Mouse (Mus musculus) kidney, embryonic 15.5 days (tissue): ENCODE measurements around the gene Garnl3. TPM values are rescaled to one million over a fixed set of nuclear protein-coding genes. Genes with fewer than 3 reads are reported as not detected.

Experiments used
- ATAC-seq: fragments of 200-750 bp; cut with Nextera tagmentation; replicated peaks from 2 replicates; pipeline ENCODE4 v1.8.0; 2017; ENCODE audit warnings: moderate TSS enrichment; ENCODE audit not compliant: low FRiP score
- H3K27ac ChIP-seq: fragments of 300-500 bp; sonication (generic); 2 replicates; pipeline ENCODE4 v1.5.1; 2015; ENCODE audit warnings: mild to moderate bottlenecking, inconsistent platforms
- H3K27me3 ChIP-seq: fragments of 300-500 bp; sonication (generic); 2 replicates; pipeline ENCODE4 v1.6.1; 2015; ENCODE audit warnings: inconsistent platforms
- H3K36me3 ChIP-seq: fragments of 300-500 bp; sonication (generic); 2 replicates; pipeline ENCODE4 v1.6.1; 2015; ENCODE audit warnings: inconsistent platforms
- H3K4me1 ChIP-seq: fragments of 300-500 bp; sonication (generic); 2 replicates; pipeline ENCODE4 v1.6.1; 2015; ENCODE audit warnings: inconsistent platforms
- H3K4me2 ChIP-seq: fragments of 300-500 bp; sonication (generic); 2 replicates; pipeline ENCODE4 v1.6.1; 2015; ENCODE audit warnings: moderate library complexity, mild to moderate bottlenecking, inconsistent platforms
- H3K4me3 ChIP-seq: fragments of 300-500 bp; sonication (generic); replicated peaks from 2 replicates; pipeline ENCODE4 v1.5.1; 2015; ENCODE audit warnings: mild to moderate bottlenecking, inconsistent platforms
- H3K9ac ChIP-seq: fragments of 300-500 bp; sonication (generic); 2 replicates; pipeline ENCODE4 v1.6.1; 2015; ENCODE audit warnings: mild to moderate bottlenecking, inconsistent platforms
- H3K9me3 ChIP-seq: fragments of 300-500 bp; sonication (generic); replicated peaks from 2 replicates; pipeline ENCODE4 v1.6.1; 2016; ENCODE audit warnings: inconsistent platforms
- WGBS: fragments of 180-500 bp; shearing (Covaris S2); methylation state at CpG from one replicate; pipeline ENCODE4 v1.1.7; 2015; ENCODE audit warnings: mixed read lengths; 5-methylcytosine and 5-hydroxymethylcytosine counted together
- polyA plus RNA-seq: library from polyadenylated mRNA; unstranded; fragments of >200 nt; fragmentation: Nextera tagmentation; extraction: Ambion mirVana; gene quantifications from 2 replicates; pipeline ENCODE4 v1.2.1, GENCODE M21; 2015

The Garnl3 gene
- polyA plus RNA-seq, 1 experiment from 2014 or later: 14.0 TPM

DNA sequence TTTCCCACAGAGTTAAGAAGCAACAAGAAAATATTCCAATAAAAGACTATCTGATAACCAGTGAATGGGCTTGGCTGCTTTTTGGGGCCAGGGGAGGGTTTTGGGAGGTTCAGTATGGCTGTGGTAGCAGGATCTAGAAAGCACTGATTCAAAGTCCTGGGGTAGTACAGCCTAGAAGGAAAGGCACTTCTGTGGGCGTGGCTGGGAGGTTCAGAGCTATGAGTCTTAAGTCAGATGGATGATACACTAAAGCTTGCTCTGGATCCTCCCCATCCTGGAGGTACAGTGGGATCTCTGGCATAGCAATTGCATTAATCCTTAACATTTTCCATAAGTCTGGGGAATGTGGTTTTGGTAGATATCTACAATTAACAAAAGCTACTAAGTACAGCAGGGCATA, 167.5 kb downstream of the Garnl3 start:
- peak overlapping the region; percentile 46 for H3K27ac ChIP-seq
- peak overlapping the region; percentile 98 for H3K9ac ChIP-seq

DNA sequence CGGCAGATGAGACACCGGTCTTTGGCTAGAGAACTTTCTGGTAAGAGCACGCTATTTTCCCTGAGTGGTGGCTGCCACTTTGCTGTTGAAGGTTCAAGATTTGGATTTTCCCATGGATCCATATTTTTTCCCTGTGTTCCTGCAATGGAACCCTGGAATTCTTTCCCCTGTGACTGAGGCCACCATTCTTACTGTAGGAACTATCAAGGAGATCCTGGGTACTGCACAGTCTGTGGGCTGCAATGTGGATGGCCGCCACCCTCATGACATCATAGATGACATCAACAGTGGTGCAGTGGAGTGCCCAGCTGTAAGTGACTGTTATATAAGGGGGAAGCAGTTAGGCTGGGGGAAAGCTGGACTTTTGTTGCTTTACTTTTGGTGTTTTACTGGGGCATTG, 167.9 kb downstream of the Garnl3 start:
- Histone ChIP-seq H3K27me3 (no peaks in the 10 kb centered on the region), H3K4me3 (peak overlapping the region; percentile 90), H3K4me2 (peak overlapping the region; percentile 68), H3K27ac (peak overlapping the region; percentile 91), H3K9ac (peak overlapping the region; percentile 98), H3K4me1 (peaks cover 61% of the 10 kb centered on the region), H3K36me3 (peaks cover 27% of the 10 kb centered on the region), H3K9me3 (no peaks in the 10 kb centered on the region)
- no peak for ATAC-seq
- 63% methylated on average over 4 of the region's 4 CpGs for WGBS

More for the DNA sequence above, 167.5 kb downstream of the Garnl3 start:
- H3K27me3 ChIP-seq: no peaks in the 10 kb centered on the region
- H3K4me1 ChIP-seq: peaks cover 61% of the 10 kb centered on the region
- no peak for ATAC-seq
- H3K36me3 ChIP-seq: peaks cover 27% of the 10 kb centered on the region
- WGBS: 73% methylated on average over 1 of the region's 1 CpGs
- H3K4me3 ChIP-seq: peak overlapping the region; percentile 90
- H3K4me2 ChIP-seq: peak overlapping the region; percentile 68
- no peaks in the 10 kb centered on the region for H3K9me3 ChIP-seq

DNA sequence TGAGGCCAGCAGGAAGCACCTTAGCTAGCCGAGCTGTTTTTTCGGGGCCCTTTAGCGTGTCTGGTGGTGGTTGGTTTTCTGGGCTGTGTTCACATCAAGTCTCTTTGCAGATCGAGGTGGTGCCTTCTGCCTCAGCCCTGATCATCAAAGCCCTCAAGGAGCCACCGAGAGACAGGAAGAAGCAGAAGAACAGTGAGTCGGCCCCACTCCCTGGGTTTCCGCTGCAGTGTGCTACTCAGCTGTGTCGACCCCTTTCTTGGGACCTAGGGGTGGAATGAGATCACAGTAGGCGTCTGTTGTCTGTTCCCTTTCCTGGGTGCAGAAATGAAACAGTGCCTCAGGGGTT, 168.6 kb downstream of the Garnl3 start:
- ATAC-seq: no peak
- Histone ChIP-seq H3K9me3 (no peaks in the 10 kb centered on the region), H3K27me3 (no peaks in the 10 kb centered on the region), H3K4me2 (peak overlapping the region; percentile 68), H3K36me3 (peaks cover 32% of the 10 kb centered on the region), H3K9ac (peak overlapping the region; percentile 98), H3K4me3 (peak overlapping the region; percentile 90), H3K4me1 (peaks cover 59% of the 10 kb centered on the region), H3K27ac (peak overlapping the region; percentile 91)
- 2% methylated on average over 9 of the region's 9 CpGs for WGBS

DNA sequence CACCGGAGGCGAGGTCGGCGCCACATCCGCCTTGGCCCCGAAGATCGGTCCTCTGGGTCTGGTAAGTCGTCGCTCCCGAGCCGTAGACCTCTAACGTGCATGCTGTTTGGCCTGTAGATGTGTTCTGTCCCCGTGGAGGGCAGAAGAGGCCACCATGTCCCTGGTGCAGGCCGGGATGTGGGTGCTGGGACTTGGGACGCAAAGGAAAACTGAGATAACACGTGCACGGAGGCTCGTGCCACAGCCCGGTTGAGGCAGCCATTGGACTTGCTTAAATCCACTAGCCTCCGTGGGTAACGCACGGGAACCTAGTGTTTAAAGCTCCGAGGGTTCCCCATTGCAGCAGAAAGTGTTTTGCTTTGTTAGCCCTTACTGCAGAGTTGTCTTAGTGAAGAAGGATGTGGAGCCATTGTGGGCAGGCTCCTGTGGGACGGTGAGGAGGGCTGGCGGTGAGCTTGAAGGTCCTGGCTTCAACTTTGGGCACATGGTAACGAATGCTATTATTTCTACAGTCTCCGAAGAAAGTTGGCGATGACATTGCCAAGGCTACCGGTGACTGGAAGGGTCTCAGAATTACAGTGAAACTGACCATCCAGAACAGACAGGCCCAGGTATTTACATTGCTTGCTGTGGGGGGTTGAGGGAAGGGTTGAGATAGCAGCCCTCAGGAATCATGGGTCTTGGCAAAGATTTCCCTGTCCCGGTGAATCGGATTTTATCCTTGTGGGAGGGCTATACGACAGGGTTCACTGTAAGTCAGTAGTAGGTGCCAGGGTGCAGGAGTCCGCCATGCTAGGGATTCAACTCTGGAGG, 169.2 kb downstream of the Garnl3 start:
- peak overlapping the region; percentile 68 for H3K4me2 ChIP-seq
- H3K36me3 ChIP-seq: peaks cover 38% of the 10 kb centered on the region
- peaks cover 53% of the 10 kb centered on the region for H3K4me1 ChIP-seq
- WGBS: 1% methylated on average over 33 of the region's 33 CpGs
- H3K4me3 ChIP-seq: peak overlapping the region; percentile 90
- H3K27me3 ChIP-seq: no peaks in the 10 kb centered on the region
- no peaks in the 10 kb centered on the region for H3K9me3 ChIP-seq
- ATAC-seq: no peak
- peak overlapping the region; percentile 98 for H3K9ac ChIP-seq
- peak overlapping the region; percentile 91 for H3K27ac ChIP-seq

DNA sequence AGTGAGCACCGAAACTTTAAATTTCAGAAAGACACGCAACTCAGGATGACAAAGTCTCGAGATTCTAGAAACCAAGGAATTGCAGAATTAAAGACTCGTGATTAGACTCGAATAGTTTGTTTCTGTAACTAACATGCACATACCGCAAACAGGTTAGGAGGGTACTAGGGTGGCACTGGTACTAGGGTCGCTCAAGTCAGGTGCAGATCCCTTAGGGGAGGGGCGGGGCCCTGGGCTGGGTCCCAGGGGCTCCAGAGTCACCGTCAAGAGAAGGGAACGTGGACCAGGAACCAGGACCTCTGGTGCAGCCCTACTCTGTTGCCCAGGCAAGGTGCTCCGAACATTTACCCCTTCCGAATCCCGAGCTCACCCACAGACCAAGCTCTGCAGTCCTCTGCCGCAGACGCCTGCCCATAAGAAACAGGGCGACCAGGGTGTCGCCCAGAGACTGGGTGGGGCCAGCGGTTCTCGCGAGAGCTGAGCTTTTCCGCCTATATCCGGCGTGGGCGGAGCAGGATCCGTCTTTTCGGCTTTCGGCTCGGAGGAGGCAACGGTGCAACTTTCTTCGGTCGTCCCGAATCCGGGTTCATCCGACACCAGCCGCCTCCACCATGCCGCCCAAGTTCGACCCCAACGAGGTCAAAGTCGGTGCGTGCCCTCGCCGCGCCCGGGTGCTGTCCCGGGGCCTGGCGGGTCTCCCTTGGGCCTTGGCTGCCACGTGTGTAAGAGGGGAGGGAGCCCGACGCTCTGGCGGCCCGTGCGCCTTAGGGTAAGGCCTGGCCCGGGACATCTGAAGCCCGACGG, 170.1 kb downstream of the Garnl3 start, which contains the start of the genes Rpl12 and Lrsam1:
TSS of gene Rpl12 (plus strand) at position 368 of the 804 bp plus-strand sequence.
TSS of gene Lrsam1 (minus strand) at position 423 of the 804 bp plus-strand sequence.
- Histone ChIP-seq H3K27me3 (no peaks in the 10 kb centered on the region), H3K36me3 (peaks cover 39% of the 10 kb centered on the region), H3K4me1 (peaks cover 46% of the 10 kb centered on the region), H3K9me3 (no peaks in the 10 kb centered on the region), H3K4me2 (peak within 1 kb of the TSS; percentile 68), H3K27ac (peak within 1 kb of the TSS; percentile 91), H3K9ac (peak within 1 kb of the TSS; percentile 98), H3K4me3 (peak within 1 kb of the TSS; percentile 90)
- WGBS: 3% methylated on average over 55 of the region's 55 CpGs
- ATAC-seq: peak; percentile 92

DNA sequence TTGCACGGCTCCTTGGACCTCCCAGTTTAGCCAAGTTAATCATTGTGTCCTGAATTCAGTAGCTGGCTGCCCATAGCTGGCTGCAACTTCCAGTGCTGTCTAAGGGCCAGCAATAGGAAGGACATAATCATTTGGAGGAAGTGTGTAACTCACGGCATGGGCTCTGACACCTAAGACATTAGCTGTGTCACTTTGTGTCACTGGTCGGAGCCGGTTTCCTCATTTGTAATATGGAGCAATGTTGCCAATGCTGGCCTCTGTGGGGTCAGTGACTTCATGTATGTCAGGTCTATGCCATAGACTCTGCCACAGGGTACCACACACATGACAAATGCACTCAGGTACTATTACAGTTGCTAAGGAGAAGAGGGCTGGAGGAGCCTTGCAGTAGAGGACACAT, 171.2 kb downstream of the Garnl3 start:
- Histone ChIP-seq H3K4me3 (peak overlapping the region; percentile 90), H3K9me3 (no peaks in the 10 kb centered on the region), H3K4me1 (peaks cover 37% of the 10 kb centered on the region), H3K27me3 (no peaks in the 10 kb centered on the region), H3K9ac (peak overlapping the region; percentile 75), H3K27ac (no peak overlapping the region), H3K4me2 (peak overlapping the region; percentile 68), H3K36me3 (peaks cover 47% of the 10 kb centered on the region)
- no peak for ATAC-seq
- WGBS: 84% methylated on average over 4 of the region's 4 CpGs

DNA sequence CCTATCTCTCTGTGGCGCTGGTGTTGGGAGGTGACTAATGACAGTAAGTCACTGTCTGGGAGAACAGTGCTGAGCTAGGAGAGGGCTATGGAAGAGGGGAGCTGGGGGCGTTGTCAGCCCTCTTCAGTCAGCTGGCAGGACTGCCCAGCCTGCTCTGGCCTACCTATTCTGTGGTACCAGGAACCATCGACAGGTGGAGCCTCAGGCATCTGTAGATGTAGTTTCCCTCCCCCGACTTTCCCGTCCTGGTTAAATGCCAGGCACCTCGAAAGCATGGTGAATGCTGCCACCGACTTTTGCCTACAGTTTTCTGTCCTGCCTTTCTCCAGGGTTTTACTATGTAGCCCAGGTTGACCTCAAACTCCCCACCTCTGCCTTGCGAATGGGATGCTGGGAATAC, 174.1 kb downstream of the Garnl3 start:
- Histone ChIP-seq H3K4me1 (peaks cover 12% of the 10 kb centered on the region), H3K27ac (no peak overlapping the region), H3K4me2 (no peak overlapping the region), H3K9ac (no peak overlapping the region), H3K9me3 (peaks cover 5% of the 10 kb centered on the region; the same call in 1 of the 2 replicates), H3K27me3 (no peaks in the 10 kb centered on the region), H3K36me3 (peaks cover 44% of the 10 kb centered on the region), H3K4me3 (no peak overlapping the region)
- WGBS: 55% methylated on average over 8 of the region's 8 CpGs
- no peak for ATAC-seq

DNA sequence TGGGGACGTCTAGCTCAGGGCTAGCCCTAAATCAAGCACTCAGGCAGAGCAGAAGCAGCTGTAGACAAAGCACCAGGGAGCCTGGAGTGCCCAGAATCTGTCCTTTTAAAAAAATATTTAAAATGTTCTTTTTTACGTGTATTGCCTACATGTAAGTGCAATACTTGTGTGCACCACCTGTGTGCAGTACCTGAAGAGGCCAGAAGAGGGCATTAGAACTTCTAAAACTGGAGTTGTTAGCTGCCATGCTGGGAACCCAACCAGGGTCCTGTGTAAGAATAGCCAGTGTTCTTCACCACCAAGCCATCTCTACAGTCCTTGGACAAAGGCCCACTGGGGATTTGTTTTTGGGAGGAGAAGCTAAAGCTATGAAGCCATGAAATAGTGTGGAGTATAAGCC, 176.9 kb downstream of the Garnl3 start:
- no peaks in the 10 kb centered on the region for H3K27me3 ChIP-seq
- no peak overlapping the region for H3K27ac ChIP-seq
- peaks cover 57% of the 10 kb centered on the region for H3K36me3 ChIP-seq
- H3K9ac ChIP-seq: no peak overlapping the region
- H3K4me2 ChIP-seq: no peak overlapping the region
- no peaks in the 10 kb centered on the region for H3K4me1 ChIP-seq
- H3K9me3 ChIP-seq: peaks cover 5% of the 10 kb centered on the region; the same call in 1 of the 2 replicates
- ATAC-seq: no peak
- H3K4me3 ChIP-seq: no peak overlapping the region
- 92% methylated on average over 2 of the region's 2 CpGs for WGBS

DNA sequence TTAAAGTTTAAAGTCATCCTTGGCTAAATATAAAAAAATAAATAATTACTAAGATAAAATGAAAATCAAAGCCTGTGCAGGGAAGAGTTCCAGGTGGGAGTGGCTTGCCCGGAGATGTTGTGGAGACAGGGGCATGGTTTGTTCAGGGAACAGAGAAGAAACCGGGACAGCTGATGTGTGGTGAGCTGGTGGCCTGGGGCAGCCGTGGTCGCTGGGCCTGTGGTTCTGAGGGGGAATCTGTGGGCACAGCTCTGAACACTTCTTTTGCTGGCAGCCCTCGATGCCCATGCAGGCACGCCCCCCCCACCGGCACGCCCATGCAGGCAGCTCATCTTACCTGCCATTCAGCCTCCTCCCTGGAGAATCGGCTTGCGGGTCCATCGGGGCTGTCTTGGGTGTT, 184.0 kb downstream of the Garnl3 start:
- no peaks in the 10 kb centered on the region for H3K27me3 ChIP-seq
- no peaks in the 10 kb centered on the region for H3K9me3 ChIP-seq
- H3K9ac ChIP-seq: no peak overlapping the region
- no peak overlapping the region for H3K4me3 ChIP-seq
- no peaks in the 10 kb centered on the region for H3K4me1 ChIP-seq
- H3K27ac ChIP-seq: no peak overlapping the region
- peaks cover 63% of the 10 kb centered on the region for H3K36me3 ChIP-seq
- no peak overlapping the region for H3K4me2 ChIP-seq
- no peak for ATAC-seq
- WGBS: 88% methylated on average over 11 of the region's 11 CpGs

DNA sequence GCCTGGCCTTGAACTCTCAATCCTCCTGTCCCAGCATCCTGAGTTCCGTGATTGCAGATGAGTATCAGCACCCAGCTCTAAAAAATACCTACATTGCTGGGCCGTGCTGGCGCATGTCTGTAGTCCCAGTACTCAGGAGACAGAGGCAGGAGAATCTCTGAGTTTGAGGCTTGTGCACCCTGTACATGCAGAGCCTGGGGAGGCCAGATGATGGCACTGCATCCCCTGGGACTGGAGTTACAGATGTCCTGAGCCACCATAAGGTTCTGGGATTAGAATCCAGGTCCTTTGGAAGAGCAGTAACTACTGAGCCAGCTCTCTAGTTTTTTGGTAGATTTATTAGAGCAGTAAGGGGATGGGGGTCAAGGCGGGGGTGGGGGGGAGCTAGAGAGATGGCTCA, 191.0 kb downstream of the Garnl3 start:
- no peak for ATAC-seq
- 94% methylated on average over 4 of the region's 4 CpGs for WGBS
- no peaks in the 10 kb centered on the region for H3K27me3 ChIP-seq

DNA sequence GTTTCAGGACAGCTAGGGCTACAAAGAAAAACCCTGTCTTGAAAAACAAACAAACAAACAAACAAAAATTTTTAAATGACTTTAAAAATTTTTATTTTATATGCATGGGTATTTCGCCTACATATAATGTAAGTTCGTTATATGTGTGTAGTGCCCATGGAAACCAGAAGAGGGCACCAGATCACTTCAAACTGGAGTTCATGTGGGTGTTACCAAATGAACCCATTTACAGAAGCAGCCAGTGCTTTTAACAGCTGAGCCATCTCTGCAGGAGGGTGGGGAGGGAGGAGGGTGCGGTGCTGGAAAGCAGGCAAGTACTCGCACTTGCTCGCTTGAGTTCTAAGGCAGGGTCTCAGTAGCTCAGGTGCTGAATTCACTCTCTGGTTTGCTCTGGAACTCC, 192.0 kb downstream of the Garnl3 start:
- WGBS: 79% methylated on average over 5 of the region's 5 CpGs
- no peak for ATAC-seq

More for the DNA sequence above, 191.0 kb downstream of the Garnl3 start:
- Histone ChIP-seq H3K4me2 (no peak overlapping the region), H3K4me1 (no peaks in the 10 kb centered on the region), H3K36me3 (peaks cover 72% of the 10 kb centered on the region), H3K9ac (no peak overlapping the region), H3K27ac (no peak overlapping the region), H3K4me3 (no peak overlapping the region), H3K9me3 (no peaks in the 10 kb centered on the region)

DNA sequence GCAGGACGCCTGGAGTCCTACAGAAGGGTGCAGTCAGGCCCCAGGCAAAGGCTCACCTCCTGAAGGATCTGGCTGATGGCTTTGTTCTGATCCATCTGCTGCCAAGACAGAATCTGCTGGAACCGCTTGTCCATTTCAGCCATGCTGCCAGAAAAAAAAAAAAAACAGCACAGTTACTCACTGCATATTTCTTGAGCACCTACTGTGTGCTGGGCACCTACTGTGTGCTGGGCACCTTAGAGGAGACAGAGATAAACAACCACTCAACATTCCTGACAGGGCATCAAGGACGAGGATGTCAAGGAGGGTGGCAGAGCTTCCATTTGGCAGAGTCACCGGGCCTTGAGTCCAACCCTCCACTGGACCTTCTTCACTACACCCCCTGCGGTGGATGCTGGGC, 192.7 kb downstream of the Garnl3 start:
- H3K9ac ChIP-seq: no peak overlapping the region
- no peaks in the 10 kb centered on the region for H3K4me1 ChIP-seq
- H3K27me3 ChIP-seq: no peaks in the 10 kb centered on the region
- H3K9me3 ChIP-seq: no peaks in the 10 kb centered on the region
- peaks cover 69% of the 10 kb centered on the region for H3K36me3 ChIP-seq
- no peak overlapping the region for H3K4me3 ChIP-seq
- no peak overlapping the region for H3K4me2 ChIP-seq
- ATAC-seq: no peak
- no peak overlapping the region for H3K27ac ChIP-seq
- 88% methylated on average over 5 of the region's 5 CpGs for whole genome bisulfite sequencing

More for the DNA sequence above, 192.0 kb downstream of the Garnl3 start:
- H3K9me3 ChIP-seq: no peaks in the 10 kb centered on the region
- H3K4me3 ChIP-seq: no peak overlapping the region
- H3K27me3 ChIP-seq: no peaks in the 10 kb centered on the region
- no peak overlapping the region for H3K9ac ChIP-seq
- no peak overlapping the region for H3K4me2 ChIP-seq
- no peaks in the 10 kb centered on the region for H3K4me1 ChIP-seq
- H3K36me3 ChIP-seq: peaks cover 71% of the 10 kb centered on the region
- no peak overlapping the region for H3K27ac ChIP-seq
